Mouse (Mus musculus) left cerebral cortex, postnatal 25 days (tissue): ENCODE measurements at regions not wholly inside any gene's neighbourhood (a gene's known extent, or its start where the extent isn't known, plus 50 kb on each side); places are given as distances from the start of the nearest gene placed in this dataset.
A peak's percentile ranks its signal among the peaks of the same experiment; 100 is the strongest.

Source experiments
- DNase-seq, 2 experiments: peaks; one replicate each; pipeline ENCODE4 v3.0.0; 2022; ENCODE audit warnings: low spot score in 2 of 2, mixed read lengths in 1 of 2
- intact Hi-C: fragments of 180-260 bp; cut with DNase I; formaldehyde crosslinking; loops from one replicate; pipeline ENCODE4 v1.15.1; 2025

DNA sequence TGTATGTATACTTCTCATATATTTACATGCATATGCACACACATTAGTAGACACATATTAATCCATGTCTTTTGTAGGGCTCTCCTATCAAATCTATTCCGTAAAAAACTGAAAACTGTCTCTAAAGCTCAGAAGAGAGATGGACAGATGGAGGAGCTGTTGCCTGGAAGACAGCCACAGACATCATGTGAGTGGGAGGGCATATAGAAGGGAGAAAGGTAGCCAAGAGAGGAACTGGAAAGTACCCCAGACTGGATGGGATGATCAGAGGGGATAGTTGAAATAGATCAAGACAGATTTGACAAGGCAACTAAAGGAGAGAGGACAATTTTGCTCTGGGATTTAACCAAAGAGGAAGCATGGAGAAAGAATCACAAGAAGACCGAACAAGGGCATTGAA is 375.1 kb downstream of the Wdr11 start:
- DNase-seq, result peak; percentile 11 to 72
- intact Hi-C loops, result no loop called here

DNA sequence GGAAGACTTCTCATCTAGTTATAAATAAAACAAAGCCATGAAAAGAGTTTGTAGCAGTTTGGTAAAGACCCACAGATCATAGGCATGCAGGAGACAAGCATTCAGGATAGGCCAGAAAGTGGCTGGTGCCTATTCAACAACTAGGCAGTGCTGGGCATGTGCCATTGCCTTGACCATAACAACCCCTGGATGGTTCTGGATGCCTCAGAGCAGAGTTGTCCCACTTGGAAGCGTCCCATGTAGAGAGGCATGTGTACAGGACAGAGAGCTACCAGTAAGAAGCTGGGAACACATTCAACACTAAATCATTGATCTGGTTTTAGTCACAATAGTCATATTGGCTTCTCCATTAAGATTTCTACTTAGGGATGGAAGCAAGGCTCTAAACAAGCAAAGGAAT is 378.5 kb downstream of the Wdr11 start:
- no peak for DNase-seq
- intact Hi-C loops, result no loop called here

DNA sequence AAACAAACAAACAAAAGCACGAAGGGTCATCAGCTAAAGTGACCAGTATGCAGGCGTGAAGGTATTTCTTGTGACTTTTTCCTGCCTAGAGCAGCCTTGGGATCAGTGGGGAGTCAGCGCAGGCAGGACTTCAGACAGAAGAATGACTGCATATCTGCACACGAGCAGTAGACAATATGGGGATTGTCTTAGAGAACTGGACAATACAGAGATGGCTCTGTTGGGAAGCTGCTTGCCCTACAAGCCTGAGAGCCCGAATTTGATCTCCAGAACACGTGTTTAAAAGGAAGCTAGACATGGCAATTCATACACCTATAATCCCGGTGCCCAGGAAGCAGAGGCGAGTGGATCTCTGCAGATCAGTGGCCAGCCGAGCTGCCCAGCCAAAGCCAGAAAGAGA is 382.5 kb downstream of the Wdr11 start:
- DNase-seq, result no peak
- intact Hi-C loops, result no loop called here

DNA sequence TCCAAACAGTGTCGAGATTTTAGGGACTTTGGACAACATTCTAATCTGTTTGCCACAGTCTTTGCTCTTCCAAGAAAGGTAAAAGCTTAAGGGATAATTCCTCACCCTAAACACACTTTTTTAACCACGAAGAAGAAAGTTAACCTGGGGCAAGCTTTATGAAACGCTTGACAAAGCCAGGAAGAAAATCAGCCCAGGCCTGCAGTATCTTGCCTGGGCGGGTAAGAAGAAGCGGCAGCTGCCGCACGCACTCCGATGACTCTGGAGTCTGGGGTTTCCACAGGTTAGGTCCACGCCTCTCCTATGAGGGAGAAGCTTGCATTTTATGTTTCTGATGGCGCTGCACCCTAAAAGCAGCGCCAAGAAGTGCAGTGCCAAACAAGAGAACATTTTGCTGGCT is 383.2 kb downstream of the Wdr11 start:
- no peak for DNase-seq

DNA sequence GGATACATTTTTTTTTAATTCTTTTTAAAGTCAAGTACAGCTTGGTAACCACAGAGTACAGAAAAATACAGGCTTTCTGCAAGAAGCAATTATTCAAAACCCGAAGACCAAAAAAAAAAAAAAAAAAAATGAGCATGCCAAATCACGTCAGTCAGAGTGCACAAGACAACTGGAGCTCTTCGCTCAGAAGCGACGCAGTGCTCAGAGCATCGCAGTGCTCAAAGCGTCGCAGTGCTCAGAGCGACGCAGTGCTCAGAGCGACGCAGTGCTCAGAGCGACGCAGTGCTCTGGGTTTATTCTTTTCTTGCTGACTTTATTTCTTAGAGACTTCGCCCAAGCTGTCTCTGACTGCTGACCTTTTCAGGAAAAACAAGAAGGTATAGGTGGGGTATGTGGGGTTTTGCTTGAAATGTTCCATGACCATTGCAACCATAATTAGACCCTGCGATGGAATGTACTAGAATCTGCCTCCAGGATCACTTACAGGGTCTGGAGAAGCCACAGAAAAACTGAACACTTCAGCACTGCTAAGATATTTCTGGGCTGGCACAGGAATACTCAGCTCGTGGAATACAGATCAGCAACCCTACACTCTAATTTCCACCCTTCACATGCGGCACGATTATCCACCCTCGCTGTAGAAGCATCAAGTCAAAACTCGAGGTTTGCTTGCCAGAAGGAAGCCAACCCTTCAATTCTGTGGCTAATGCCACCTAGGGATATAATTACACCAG is 384.3 kb downstream of the Wdr11 start:
- intact Hi-C loops, result no loop called here
- peak in 1 of 2 experiments; percentile 32 for DNase-seq

More for the DNA sequence above, 383.2 kb downstream of the Wdr11 start:
- intact Hi-C loops, result no loop called here

DNA sequence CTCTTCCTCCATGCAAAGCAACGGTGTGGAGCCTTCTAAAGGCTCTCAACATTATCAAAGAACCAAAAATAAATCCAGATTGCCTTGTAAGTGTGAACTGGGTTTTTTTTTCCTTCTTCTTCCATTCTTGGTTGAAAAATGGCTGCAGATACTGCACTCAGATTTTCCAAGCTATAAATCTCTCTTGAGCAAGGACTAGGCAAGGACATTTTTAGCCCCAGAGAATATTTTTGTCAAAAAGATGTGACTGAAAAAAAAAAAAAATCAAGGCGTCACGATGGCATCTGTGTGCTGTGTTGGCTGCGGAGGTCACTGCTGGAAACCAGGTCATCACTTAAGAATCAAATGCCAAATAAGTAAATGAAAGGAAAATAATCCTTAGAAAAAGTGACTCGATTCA is 386.9 kb downstream of the Wdr11 start:
- intact Hi-C loops, result no loop called here
- DNase-seq, result peak in 1 of 2 experiments; percentile 6

DNA sequence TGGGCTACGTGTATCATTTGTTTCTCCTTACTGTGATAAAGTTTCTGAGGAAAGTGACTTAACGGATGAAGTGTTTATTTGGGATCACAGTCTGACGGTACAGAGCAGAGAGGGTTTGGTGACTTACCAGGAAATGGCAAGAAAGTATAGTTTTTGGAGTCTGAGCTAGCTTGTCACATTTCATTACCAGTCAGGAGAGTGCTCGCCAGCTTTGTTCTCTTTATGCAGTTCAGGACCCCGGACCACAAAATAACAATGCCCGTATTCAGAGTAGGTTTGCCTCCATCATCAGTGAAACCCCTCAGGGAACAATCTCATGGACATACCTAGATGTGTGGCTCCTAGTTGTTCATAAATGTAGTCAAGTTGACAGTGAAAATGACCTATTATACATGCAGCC is 387.7 kb downstream of the Wdr11 start:
- intact Hi-C loops, result no loop called here

DNA sequence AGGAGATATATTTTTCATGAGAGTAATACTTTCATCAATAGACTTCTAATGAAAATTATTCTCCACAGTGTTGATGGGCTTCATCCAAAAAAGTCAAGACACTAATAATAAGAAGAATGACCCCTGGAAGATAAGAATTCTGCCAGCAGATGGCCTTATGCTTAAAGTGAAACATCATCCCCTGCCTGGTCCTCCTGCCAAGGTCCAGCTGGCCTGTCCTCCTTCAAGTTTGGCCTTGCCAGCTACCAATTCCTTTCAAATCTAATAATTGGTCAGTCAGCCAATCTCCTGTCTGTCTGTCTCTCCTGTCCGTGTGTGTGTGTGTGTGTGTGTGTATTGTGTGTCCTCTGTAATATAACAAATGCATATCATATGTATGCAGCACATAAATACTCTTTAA is 388.8 kb downstream of the Wdr11 start:
- intact Hi-C loops, result no loop called here
- no peak for DNase-seq

More for the DNA sequence above, 387.7 kb downstream of the Wdr11 start:
- DNase-seq, result no peak

DNA sequence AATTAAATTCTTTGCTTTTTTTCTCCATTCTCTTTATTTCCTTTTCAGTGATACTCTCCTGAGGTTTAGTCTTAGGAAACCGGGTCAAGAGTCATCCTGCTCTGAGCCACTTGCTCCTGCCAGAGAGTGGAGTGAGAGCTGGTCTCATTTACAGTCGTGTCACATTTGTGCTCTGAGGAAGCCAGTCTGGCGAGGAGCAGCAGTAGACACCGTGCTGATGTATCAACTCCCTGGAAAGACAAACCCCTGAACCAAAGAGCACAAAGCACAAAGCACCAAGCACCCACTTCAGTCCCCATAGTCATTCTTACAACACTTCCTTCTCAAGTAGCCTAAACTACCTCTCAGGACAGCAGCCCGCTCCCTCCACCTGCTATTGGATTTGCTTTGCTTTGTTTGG is 390.7 kb downstream of the Wdr11 start:
- intact Hi-C loops, result no loop called here
- DNase-seq, result no peak

DNA sequence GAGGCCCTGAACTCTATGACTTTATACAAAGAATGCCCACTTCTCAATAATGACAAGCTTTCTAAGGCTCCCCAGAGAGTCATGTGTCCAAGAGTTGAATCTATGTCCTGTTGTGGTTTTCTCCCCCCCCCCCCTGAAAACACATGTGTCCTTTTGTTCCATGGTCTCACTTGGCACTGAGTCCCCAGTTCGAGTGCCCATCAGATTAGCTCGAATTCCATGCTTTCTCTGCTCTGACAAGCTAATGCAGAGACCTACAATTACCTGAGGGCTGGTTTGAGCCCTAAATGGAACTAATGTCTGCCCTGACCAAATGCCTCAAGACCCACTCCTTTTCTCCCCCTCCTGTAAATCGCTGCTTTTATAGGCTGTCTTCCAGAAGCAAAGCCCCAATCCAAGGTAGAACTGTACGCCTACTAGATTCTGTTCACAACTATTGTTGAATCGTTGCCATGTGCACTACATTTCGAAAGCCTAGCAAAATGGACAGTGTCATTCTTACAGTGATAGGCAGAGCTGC is 392.0 kb downstream of the Wdr11 start:
- no peak for DNase-seq
- intact Hi-C loops, result no loop called here

DNA sequence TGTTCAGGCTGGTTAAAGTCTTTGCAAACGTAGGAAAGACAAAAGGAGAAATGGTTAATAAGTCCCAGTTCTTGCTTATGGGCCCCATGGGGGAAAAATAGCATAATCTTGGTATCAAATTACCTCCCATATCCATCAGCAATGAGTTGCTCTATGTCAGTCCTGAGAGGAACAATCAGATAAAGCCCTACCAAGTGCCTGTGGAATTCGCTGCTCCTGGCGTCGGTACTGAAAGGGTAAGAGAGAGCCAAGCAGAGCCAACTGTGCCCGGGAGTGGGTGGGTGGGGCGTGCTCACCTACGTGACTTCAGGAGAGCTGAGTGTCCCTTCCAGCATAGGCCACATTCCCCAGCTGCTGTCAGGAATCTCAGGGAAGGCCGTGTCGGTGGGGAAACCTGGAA is 392.7 kb downstream of the Wdr11 start:
- intact Hi-C loops, result no loop called here
- no peak for DNase-seq

DNA sequence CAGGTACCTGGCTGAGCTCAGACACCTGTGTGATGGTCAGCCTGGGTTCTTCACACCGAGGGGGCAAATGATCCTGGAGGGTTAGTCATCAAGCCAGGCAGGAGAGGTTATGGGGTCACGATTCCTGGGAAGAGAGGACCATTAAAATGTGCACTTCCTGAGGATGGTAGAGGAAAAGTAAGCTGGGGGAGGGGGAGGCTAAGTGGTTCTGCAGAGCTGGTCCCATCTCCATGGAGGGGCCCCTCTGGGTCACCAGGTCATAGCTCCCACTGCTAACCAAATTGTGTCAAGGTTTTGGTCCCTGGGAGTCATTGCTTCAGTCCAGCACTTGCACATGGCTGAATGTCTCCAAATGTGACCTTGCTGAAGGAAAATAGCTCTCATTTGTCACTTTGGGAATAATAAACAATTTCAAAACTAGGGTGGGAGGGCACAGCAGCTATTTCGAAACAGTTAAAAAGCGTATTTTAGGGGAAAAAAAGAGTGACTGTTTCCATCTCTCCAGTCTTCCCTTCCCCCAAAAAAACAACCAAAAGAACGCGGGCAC is 395.5 kb downstream of the Wdr11 start:
- intact Hi-C loops, result no loop called here
- no peak for DNase-seq

DNA sequence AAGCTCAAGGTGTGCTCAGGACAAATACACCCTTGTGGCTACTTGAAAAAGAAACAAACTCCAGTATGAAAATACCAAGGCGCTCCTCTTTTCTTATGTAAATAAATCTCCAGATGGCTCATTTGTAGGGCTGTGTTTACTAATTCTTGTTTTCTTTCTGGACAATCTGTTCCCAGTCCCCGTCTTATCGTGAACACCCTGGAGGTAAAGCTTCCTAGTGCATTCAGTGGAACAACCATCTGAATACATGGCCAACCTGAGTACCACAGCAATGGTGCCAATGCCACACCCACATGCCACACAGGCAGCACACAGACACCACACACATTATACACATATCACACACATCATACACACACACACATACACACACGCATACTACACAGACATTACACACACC is 396.1 kb downstream of the Wdr11 start:
- no peak for DNase-seq
- intact Hi-C loops, result no loop called here

DNA sequence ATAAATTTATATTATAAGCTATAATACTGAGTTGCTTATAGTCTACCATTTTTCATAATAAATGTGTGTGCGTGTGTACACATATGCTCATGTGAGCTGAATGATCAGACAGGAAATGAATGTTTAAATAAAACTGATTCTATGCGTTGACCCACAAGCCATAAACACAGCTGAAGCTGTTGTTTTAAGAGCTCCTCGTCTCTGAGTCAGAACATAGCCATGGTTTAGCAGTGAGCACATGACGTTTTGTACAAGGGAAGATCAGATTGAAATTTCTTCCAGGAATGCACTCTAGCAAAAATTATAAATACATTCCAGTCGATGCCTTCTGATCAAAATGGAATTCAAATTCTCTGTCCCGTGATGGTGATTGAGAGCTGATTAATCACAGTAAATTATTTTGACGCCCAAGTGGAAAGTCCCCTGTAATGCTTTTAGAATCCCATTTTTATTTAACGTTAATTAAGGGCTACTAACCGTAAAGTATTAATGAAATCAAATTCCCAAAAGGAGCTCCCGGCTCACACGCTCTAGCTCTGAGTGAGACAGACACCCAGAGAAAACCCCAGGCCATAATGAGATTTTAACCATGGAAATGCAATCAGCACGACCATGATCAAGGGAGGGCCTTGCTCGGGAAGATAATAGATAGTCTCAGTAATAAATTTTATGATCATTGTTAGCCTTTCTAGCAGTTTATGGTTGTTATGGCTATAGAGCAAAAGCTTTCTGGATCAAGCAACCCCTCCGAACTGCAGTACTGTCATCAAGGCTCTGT is 402.0 kb downstream of the Wdr11 start:
- DNase-seq, result no peak
- intact Hi-C loops, result no loop called here

DNA sequence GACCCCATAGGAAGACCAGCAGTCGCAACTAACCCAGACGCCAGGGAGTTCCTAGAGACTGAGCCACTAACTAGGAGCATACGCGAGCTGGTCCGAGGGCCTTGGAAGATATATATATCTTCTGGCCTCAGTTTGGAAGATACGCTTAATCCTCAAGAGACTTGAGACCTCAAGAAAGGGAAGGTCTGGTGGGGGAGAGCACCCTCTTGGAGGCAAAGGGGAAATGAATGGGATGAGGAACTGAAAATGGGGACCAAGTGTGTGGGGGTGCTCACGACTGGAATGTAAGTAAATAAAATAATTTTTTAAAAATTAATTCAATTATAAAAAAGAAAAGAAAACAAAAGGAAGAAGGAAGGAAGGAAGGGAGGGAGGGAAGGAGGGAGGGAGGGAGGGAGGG is 403.9 kb downstream of the Wdr11 start:
- DNase-seq, result no peak
- intact Hi-C loops, result no loop called here

DNA sequence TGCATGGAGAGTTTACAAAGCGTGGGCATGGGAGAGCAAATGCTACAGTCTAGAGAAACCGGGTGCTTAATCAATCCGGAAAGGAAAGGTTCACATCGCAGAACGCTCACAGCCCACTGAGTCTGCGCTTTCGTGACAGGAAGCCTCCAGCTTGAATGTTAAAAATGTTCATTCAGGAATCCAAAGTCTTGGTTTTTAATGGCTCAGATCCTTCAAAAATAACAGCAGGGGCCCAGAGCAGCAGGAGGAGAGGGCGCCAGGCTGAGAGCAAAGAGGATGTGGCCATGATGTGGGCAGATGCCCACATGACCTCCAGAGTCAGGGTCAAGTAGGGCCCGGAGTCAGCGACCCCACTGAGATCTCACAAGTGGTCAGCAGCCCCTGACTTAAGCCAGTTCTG is 409.4 kb downstream of the Wdr11 start:
- intact Hi-C loops, result no loop called here
- peak; percentile 47 to 74 for DNase-seq

DNA sequence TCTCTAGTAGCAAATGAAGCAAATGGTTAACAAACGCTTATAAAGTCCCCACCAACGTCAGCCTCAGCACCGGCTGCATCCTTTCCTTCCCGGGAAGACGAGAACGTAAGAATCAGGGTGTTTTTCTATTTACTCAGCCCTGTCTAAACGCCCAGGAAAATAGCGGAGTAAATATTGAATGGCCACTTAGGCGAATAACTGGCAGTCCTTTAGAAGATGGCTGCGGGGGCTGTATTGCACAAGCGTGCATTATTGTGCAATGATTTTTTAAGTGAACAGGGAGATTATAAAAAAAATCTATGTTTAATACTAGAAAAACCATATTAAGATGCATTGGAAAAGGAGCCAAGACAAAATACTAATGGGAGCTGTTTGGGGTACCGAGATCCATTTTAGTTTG is 410.3 kb downstream of the Wdr11 start:
- intact Hi-C loops, result no loop called here
- no peak for DNase-seq

DNA sequence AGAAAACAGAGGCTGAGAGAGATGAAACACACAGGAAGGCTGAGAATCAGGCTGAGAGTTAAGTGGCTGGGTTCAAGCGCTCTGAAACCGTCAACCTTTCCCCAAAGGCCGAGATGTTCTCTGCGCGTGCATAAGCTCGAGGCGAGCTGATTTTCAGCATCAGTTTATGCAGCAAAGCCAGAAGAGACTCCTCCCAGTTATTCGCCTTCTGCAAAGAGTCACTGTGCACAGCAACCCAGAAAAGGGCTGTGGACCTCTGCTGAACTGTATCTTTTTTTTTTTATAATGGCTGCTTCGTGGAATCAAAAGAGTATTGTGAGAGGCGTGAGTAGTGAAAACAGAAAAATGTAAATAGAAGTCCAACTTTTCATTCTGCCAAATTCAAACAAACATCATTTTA is 413.7 kb downstream of the Wdr11 start:
- intact Hi-C loops, result no loop called here
- no peak for DNase-seq

DNA sequence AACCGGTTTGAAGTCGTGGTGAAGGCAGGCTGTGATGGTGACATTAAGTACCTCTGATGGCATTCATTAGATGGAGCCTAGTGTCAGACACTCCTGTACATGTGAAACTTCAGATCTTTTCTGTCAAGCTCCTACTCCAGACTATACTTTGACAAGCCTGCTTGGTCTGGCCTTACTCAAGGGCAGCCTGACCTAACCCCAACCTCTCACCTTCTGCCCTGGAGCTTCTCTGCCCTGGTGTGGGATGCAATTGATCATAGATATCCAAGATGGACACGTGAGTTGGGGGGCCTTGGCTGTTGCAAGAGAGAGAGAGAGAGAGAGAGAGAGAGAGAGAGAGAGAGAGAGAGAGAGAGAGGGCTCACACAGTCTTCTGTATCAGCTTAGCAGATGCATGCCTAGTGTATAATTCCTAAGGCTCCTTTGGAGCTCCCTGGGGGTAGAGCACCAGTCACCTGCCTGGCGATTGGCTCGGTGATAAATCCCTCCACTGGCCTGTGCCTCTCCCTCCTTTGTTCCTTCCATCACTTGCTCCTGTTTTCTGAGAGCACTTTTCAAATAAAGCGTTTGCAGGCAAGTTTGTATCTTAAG is 416.4 kb downstream of the Wdr11 start:
- intact Hi-C loops, result no loop called here
- no peak for DNase-seq

DNA sequence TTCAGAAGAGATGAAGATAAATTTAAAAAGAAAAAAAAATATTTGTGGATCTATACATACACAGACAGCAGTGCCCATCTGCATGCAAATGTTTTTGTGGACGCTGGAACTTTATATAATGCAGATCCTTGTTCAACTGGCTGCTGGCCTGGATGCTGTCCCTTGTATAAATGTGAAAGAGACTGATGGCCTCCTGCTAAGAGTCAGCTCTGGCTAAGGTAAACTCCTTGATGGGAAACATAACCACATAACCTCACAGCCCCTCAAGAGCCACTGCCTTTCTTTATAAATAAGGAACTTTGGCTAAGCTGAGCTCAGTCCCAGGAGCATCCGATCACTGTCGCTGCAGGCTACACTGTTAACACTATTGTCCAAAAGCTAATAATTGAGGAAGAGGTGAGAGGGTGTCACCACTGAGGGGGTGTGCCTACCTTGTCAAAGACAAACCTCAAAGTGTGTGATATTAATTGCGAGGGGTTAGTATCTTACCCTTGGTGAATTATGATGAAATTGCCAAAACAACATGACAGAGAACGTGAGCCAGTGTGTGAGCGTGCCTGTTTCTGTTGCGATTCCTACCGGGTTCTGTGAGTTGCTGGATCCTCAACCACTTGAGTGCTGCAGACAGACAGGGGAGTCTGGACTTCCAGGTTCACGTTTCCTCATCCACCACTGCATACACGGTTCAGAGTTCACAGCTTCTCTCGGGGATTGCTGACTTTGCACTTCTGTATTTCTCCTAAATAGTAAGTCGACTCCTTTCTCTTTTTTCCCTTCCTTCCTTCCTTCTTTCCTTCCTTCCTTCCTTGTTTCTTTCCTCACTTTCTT is 417.1 kb downstream of the Wdr11 start:
- no peak for DNase-seq
- intact Hi-C loops, result no loop called here
